Mouse (Mus musculus) brain, adult 2 months (tissue): ENCODE data around the gene Syne1.
A peak's percentile ranks its signal among the peaks of the same experiment; 100 is the strongest.

ENCODE experiments used
- DNase-seq: peaks from one replicate; pipeline ENCODE4 v3.0.0; 2011; ENCODE audit warnings: low read depth, low spot score

The Syne1 gene

DNA sequence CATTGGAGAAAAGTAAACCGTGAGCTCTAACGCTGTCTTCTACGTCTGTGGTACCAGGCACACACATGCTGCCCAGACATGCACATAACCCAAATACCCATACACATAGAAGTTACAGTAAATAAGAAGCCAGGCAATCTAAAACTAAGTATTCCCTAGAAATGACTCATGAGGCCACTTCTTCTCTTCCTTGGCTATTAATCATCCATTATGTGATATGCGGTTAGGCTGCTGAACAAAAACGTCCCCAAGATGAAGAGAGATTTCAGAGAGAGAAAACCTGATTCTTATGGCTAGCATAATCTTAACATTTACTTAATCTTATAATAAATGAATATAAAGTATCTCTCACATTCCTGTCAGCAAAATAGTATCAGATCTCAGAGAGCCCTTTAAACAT, 409.8 kb downstream of the Syne1 start:
- no peak for DNase-seq

DNA sequence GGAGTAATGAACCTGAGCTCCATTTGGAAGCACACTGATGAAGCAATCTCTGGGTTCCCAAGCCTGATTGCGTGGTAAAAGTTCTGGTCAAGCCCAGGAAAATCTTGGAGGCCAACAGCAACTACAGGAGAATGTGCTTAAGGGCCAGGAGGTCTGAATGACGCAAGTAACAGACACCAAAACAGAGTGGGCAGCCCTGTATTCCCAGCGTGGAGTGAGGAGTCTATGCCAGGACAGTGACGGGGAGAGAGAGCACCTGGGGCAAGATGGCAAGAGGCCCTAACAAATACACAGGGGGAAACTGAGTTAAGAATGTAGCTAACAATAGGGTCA, 411.4 kb downstream of the Syne1 start:
- no peak for DNase-seq

DNA sequence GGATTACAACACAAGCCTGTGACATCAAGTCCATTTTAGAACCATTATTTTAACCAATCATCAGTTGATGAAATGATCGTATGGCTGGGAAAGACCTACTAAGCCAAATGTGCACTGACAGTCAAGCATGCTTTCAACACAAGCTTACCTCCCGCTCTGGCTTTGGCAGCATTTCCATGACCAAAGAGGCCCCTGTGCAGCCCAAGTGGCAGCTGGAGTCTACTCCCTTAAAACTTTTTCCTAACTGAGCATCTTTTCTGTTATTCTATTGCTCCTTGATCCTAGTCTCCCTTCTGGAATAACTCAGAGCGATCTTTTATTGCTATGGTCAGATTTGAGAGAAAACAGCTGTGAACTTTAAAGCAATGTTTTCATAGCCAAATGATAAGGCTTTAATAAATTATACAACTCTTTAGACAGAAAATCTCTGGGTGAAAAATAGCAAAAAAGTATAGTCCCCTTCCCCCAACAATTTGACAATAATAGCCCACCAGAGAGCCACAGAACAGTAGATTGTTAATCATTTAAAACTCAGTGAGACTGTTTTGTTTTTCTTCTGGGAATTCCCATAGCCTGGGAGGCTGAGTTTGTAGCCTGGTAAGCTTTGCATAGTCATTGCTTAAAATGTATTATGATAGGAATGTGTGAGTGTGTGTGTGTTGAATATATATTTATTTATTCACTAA, 411.9 kb downstream of the Syne1 start:
- no peak for DNase-seq

- no peak for DNase-seq
Measured at GRCm38 (mm10) chr10:5132050-5132449, 419.2 kb downstream of the Syne1 start.

GRCm38 (mm10) chr10:5130495-5130894, 420.8 kb downstream of the Syne1 start:
- DNase-seq: no peak

DNA sequence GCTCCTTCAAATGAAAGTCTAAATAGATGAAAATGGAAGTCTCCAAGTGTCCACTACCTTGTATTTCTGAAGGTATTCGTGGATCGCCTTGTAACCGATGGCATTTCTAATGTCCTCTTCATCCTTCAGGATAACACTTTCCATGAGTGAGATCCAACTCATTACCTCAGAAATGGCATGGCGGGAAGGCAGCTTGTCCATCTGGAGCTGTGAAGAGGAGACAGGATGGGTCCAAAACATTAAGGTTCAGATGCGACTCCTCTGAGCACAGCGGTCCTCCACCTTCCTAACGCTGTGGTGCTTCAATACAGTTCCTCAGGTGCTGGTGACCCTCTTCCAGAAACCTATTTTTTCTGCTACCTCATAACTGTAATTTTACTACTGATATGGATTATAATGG, 426.5 kb downstream of the Syne1 start:
- DNase-seq: peak; percentile 71

- DNase-seq: no peak
Measured at GRCm38 (mm10) chr10:5116720-5117119, 434.6 kb downstream of the Syne1 start.

DNA sequence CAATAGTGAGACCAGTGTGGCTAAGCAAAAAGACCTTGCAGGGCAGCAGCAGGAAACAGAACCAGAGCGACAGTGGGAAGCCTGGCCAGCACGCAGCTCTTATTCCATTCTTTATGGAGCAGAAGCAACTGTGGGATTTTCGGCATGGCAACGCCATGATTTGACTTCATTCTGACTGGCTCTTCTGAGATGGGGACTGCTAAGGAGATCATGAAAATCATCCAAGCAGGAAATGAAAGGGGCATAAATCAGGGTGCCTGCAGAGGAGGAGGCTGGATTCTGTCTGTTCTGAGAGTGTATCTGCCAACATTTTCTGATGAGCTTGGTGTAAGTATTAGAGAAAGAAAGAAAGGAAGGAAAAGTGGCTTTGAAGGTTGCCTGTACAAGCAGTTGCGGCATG, 435.1 kb downstream of the Syne1 start:
- no peak for DNase-seq

DNA sequence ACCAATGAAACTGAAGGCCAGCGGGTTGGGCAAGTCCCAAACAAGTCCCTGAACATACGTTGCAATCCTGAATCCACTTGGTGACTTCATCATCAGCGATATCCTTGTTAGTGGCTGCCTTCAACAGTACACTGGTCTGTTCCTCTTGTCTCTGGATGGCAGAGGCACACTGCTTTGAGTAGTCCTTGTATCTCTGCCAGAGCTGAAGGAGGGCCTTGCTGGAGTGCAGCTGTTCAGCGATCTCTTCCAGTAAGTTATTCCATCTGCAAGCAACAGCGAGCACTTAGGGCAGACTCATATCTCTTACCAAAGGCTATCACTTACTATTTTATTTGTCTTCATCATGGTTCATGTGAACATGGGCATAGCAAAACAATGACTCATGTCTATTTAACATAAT, 440.5 kb downstream of the Syne1 start:
- DNase-seq: peak; percentile 56

DNA sequence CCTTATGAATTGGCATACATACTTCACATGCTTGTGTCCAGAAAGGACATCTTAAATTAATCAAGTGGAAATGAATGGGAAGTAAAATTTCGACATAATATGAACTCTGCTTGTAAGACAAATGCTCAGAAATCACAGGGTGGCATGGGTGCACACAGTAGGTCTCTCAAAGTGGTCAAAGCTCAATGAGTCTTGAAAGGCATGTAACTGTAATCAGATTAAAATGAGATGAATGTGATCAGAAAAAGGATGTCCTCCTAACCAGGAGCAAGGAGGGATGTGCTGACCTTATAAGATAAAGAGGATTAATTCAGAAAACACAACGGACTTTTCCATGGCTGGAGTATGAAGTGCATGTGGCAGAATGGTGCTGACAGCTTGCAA, 453.5 kb downstream of the Syne1 start:
- DNase-seq: no peak

GRCm38 (mm10) chr10:5096996-5097753, 454.1 kb downstream of the Syne1 start:
- DNase-seq: peak; percentile 82

GRCm38 (mm10) chr10:5089133-5089532, 462.1 kb downstream of the Syne1 start:
- DNase-seq: no peak

DNA sequence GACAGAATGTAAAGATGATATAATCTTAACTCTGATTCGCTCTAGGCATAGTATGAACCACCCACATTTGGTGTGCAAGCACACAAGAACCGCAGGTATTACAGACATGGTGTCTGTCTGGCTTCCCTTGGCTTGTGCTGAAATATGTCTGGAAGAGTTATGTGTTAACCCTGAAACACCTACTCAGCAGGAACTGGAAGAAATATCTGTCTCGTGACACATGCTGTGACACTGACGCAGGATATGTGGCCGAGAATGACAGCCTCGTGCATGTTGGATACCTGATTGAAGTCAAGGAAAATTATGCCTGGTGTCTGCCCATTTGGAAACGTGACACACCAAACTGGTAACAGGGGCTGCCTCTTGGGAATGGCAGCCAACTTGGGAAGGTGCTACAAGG, 463.9 kb downstream of the Syne1 start:
- DNase-seq: no peak

DNA sequence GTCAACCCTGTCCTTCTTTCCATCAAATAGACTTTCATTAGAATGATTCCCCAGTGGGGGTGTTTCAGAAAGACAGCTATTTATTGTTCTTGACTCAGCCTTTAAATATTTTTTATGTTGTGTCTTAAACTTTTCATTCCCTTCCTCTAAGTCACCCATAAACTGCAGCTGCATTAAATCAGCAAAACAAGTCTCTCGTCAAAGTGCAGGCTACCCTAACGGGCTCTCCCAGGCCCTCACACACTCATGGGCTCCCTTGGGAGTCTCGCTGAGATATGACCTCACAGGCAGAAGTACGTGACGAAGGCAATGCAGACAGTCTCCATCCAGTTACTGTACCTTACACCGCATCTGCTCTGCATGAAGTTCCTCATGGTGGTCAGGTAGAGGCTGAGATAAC, 465.0 kb downstream of the Syne1 start:
- DNase-seq: no peak

DNA sequence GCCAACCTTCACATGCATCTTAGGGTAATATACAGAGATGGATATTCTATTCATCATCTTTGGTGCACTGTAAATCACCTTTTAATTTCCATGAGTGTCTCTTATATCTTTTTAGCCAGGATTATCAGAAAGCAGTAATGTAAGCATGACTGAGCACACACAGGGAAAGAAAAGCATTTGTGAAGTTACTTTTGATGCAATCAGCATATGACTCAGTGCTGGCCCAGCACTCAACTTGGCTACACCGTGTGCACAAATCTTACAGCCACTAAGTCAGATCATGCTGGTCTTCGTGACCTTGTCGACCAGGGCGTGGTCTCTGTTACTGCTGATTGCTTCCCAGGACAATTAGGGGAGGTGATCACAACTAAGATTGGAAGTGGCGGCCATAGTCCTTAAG, 465.5 kb downstream of the Syne1 start:
- no peak for DNase-seq

- DNase-seq: no peak
Measured at GRCm38 (mm10) chr10:5083716-5084115, 467.6 kb downstream of the Syne1 start.

DNA sequence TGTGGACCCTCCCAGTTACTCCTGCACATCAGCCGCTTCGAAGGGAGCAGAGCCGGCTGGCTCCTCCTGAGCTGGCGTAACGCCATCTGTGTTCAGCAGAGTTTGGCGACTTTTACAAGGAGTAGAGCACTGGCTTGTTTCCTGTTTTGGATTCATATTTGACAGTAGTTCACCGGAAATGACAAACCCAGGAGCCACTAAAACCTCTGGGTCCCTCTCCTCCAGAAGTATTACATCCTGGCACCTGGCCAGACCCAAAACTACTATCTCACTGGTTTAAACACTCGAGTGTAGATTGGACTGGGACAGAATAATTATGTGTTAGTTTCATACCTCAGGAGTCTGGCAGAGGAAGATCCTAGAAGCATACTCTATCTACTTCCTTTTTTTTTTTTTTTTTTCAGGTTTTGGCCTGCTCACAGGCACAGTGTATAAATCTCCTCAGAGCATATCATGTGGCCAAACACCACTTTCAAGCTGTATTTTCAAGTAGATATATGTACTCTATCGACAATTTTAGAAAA, 471.3 kb downstream of the Syne1 start:
- DNase-seq: peak; percentile 65

- peak; percentile 56 for DNase-seq
Measured at GRCm38 (mm10) chr10:5075724-5076123, 475.6 kb downstream of the Syne1 start.

- DNase-seq: no peak
Measured at GRCm38 (mm10) chr10:5072054-5072453, 479.2 kb downstream of the Syne1 start.

GRCm38 (mm10) chr10:5070941-5071231, 480.4 kb downstream of the Syne1 start:
- DNase-seq: no peak

DNA sequence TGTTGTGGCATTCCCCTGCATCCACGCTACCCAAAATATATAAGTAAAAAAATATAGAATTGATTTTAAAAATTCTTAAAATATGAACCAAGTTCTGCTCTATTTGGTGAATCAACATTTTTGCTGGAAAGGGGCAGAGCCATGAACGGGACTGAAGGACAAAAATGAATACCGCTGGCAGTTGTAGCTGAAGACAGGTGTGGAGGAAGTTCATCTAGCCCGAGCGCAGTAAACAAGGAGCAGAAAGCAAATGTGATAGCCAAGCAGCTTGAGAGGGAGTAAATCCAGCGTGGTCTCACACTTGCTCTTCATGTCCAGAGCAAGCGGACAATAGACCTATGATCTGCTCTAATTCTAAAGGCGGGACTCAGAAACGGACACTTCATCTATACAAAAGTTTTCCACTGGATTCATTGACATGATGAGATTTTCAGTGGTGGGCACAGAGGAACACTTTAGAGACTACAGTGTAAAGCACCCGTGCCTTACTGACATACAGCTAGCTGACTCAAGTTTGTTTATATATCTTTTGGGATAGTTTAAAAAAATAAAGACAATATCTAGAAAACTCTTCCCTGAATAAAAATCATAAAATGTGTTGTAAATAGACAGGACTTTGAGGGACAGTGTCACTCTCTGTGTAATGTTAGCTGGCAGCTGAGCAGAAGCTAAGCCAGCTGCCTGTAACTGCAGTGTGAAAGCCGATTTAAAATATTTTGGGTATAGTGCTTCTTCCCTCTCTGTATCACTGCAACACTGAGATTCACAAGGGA, 480.9 kb downstream of the Syne1 start:
- DNase-seq: no peak

DNA sequence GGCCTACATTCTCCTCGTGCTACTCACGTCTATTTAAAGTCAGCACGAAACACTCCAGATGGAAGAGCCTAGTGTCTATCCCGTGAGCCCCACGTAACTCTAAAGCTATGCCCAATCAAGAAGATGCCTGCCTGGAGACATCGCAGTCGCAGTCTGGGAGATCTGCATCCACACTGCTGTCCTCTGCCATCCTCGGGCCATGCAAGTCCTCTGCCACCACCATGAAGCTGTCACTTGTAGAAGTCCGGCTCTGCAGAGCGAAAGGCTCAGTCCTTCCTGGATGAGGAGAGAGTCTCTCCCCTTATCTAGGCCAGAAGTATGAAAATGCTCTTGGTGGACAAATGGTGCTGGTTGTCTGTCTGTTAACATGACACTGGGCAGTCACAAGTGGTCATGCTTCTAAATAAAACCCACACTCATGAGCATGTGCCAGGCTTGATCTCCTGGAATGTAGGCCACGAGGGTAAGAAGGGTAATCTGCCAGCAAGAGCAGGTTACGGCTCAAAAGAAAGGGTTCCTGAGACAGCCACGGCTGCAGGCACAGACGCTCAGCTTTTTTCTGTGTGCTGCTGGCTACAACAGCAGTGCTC, 482.5 kb downstream of the Syne1 start, which contains the start of gene Gm10097:
Gene Gm10097, plus strand, starts transcription at position 517 of the 590 bp plus-strand sequence.
- DNase-seq: peak; percentile 82
